Mouse (Mus musculus) T-helper 17 cell (primary cell): ENCODE measurements at regions not wholly inside any gene's neighbourhood (a gene's known extent, or its start where the extent isn't known, plus 50 kb on each side); places are given as distances from the start of the nearest gene placed in this dataset.

ENCODE experiments used
- in situ Hi-C, 2 experiments: fragments of 300-600 bp; cut with MboI, MseI; formaldehyde crosslinking; loops; 1 replicate in 1 of 2; 2 replicates in 1 of 2; pipeline ENCODE4 v1.15.1; 2025; ENCODE audit warnings: high pct_unique_total_duplicates in 2 of 2

GRCm38 (mm10) chr9:35328503-35328902 is 60.8 kb downstream of the Rpusd4 start:
- in situ Hi-C loops, result no loop called here

GRCm38 (mm10) chr9:35330386-35330785 is 62.7 kb downstream of the Rpusd4 start:
- in situ Hi-C loops, result loop anchor here in 1 of 2 experiments (5.0 kb wide), 1 partner anchor 48 kb away; no protein-coding TSS in a partner anchor

- in situ Hi-C loops, result loop anchor here in 1 of 2 experiments (5.0 kb wide), 1 partner anchor 49 kb away; no protein-coding TSS in a partner anchor
Measured at GRCm38 (mm10) chr9:35331241-35331680, 63.6 kb downstream of the Rpusd4 start.

GRCm38 (mm10) chr9:35332688-35333630 is 65.3 kb downstream of the Rpusd4 start:
- in situ Hi-C loops, result loop anchor here in 1 of 2 experiments (5.0 kb wide), 1 partner anchor 51 kb away; no protein-coding TSS in a partner anchor

GRCm38 (mm10) chr9:35333631-35334005 is 66.0 kb downstream of the Rpusd4 start:
- in situ Hi-C loops, result loop anchor here in 1 of 2 experiments (5.0 kb wide), 1 partner anchor 51 kb away; no protein-coding TSS in a partner anchor

GRCm38 (mm10) chr9:35334536-35334935 is 66.9 kb downstream of the Rpusd4 start:
- in situ Hi-C loops, result loop anchor here in 1 of 2 experiments (5.0 kb wide), 1 partner anchor 52 kb away; no protein-coding TSS in a partner anchor

- in situ Hi-C loops, result no loop called here
Measured at GRCm38 (mm10) chr9:35335181-35335580, 67.5 kb downstream of the Rpusd4 start.

- in situ Hi-C loops, result no loop called here
Measured at GRCm38 (mm10) chr9:35335888-35336700, 68.4 kb downstream of the Rpusd4 start.

- in situ Hi-C loops, result no loop called here
Measured at GRCm38 (mm10) chr9:35336701-35337055, 69.0 kb downstream of the Rpusd4 start.

- in situ Hi-C loops, result no loop called here
Measured at GRCm38 (mm10) chr9:35338858-35339257, 71.2 kb downstream of the Rpusd4 start.

- in situ Hi-C loops, result no loop called here
Measured at GRCm38 (mm10) chr9:35339492-35340262, 72.0 kb downstream of the Rpusd4 start.

GRCm38 (mm10) chr9:35340263-35340573 is 72.6 kb downstream of the Rpusd4 start:
- in situ Hi-C loops, result no loop called here

- in situ Hi-C loops, result no loop called here
Measured at GRCm38 (mm10) chr9:35340811-35341210, 73.1 kb downstream of the Rpusd4 start.

- in situ Hi-C loops, result no loop called here
Measured at GRCm38 (mm10) chr9:35341386-35341785, 73.7 kb downstream of the Rpusd4 start.

- in situ Hi-C loops, result no loop called here
Measured at GRCm38 (mm10) chr9:35342436-35342835, 74.8 kb downstream of the Rpusd4 start.

- in situ Hi-C loops, result no loop called here
Measured at GRCm38 (mm10) chr9:35343336-35343735, 75.7 kb downstream of the Rpusd4 start.

- in situ Hi-C loops, result no loop called here
Measured at GRCm38 (mm10) chr9:35344374-35344773, 76.6 kb upstream of the Cdon start.

GRCm38 (mm10) chr9:35346378-35346777 is 74.5 kb upstream of the Cdon start:
- in situ Hi-C loops, result no loop called here

- in situ Hi-C loops, result no loop called here
Measured at GRCm38 (mm10) chr9:35350046-35350552, 70.8 kb upstream of the Cdon start.

- in situ Hi-C loops, result no loop called here
Measured at GRCm38 (mm10) chr9:35351576-35351975, 69.4 kb upstream of the Cdon start.

GRCm38 (mm10) chr9:35354652-35355130 is 66.2 kb upstream of the Cdon start:
- in situ Hi-C loops, result no loop called here
